Mouse (Mus musculus) myocyte (in vitro differentiated cells): ENCODE results near the gene Ctsll3. TPM values are rescaled to one million over a fixed set of nuclear protein-coding genes. Genes with fewer than 3 reads are reported as not detected.

ENCODE experiments used
- H3K27me3 ChIP-seq: one replicate; pipeline ENCODE4 v1.6.1; 2011; ENCODE audit not compliant: control insufficient read depth, insufficient read depth, insufficient read length
- H3K36me3 ChIP-seq: one replicate; pipeline ENCODE4 v1.6.1; 2011; ENCODE audit not compliant: control insufficient read depth, insufficient read depth
- H3K4me2 ChIP-seq: one replicate; pipeline ENCODE4 v1.6.1; 2011; ENCODE audit warnings: low read depth, control low read depth
- H3K4me3 ChIP-seq: one replicate; pipeline ENCODE4 v1.5.1; 2011; ENCODE audit warnings: mild to moderate bottlenecking, control low read depth, moderate library complexity
- H3K79me2 ChIP-seq: one replicate; pipeline ENCODE4 v1.6.1; 2011; ENCODE audit not compliant: control insufficient read depth, insufficient read depth
- H3ac ChIP-seq: one replicate; pipeline ENCODE4 v1.6.1; 2011; ENCODE audit not compliant: control insufficient read depth, insufficient read length
- CEBPB ChIP-seq: IDR thresholded peaks from 2 replicates; pipeline ENCODE4 v1.6.1; 2011; ENCODE audit warnings: mild to moderate bottlenecking, moderate library complexity; ENCODE audit not compliant: poor library complexity, insufficient read depth, severe bottlenecking
- E2F4 ChIP-seq: IDR thresholded peaks from one replicate; pipeline ENCODE4 v1.6.1; 2011; ENCODE audit warnings: mild to moderate bottlenecking, control low read depth, moderate library complexity; ENCODE audit not compliant: insufficient read depth
- MAX ChIP-seq: IDR thresholded peaks from one replicate; pipeline ENCODE4 v1.6.1; 2011; ENCODE audit warnings: low read depth, mild to moderate bottlenecking, control low read depth
- MYOD1 ChIP-seq, 3 experiments: IDR thresholded peaks; one replicate each; pipeline ENCODE4 v1.6.1; 2011; ENCODE audit warnings: control low read depth in 2 of 3, low read depth in 2 of 3, mild to moderate bottlenecking in 2 of 3, moderate library complexity in 1 of 3; ENCODE audit not compliant: insufficient read length in 2 of 3, control insufficient read depth in 1 of 3
- MYOG ChIP-seq, 3 experiments: IDR thresholded peaks; one replicate each; pipeline ENCODE4 v1.6.1; 2011; ENCODE audit warnings: control low read depth in 2 of 3, low read depth in 2 of 3, mild to moderate bottlenecking in 2 of 3; ENCODE audit not compliant: insufficient read length in 2 of 3, control insufficient read depth in 1 of 3, insufficient read depth in 1 of 3
- POLR2A ChIP-seq: IDR thresholded peaks from one replicate; pipeline ENCODE4 v1.6.1; 2011; ENCODE audit warnings: low read depth, mild to moderate bottlenecking, control low read depth, moderate library complexity; ENCODE audit not compliant: insufficient read length
- POLR2AphosphoS2 ChIP-seq: IDR thresholded peaks from one replicate; pipeline ENCODE4 v1.6.1; 2011; ENCODE audit warnings: low read depth, control low read depth; ENCODE audit not compliant: insufficient read length
- REST ChIP-seq: IDR thresholded peaks from one replicate; pipeline ENCODE4 v1.6.1; 2011; ENCODE audit warnings: mild to moderate bottlenecking, control low read depth, moderate library complexity; ENCODE audit not compliant: insufficient read depth, insufficient read length
- SRF ChIP-seq: IDR thresholded peaks from one replicate; pipeline ENCODE4 v1.6.1; 2011; ENCODE audit warnings: low read depth; ENCODE audit not compliant: control insufficient read depth, insufficient read length
- TCF12 ChIP-seq: IDR thresholded peaks from one replicate; pipeline ENCODE4 v1.6.1; 2011; ENCODE audit warnings: mild to moderate bottlenecking, control low read depth; ENCODE audit not compliant: poor library complexity, insufficient read depth, severe bottlenecking
- TCF3 ChIP-seq: IDR thresholded peaks from one replicate; pipeline ENCODE4 v1.6.1; 2011; ENCODE audit warnings: low read depth, control low read depth; ENCODE audit not compliant: insufficient read length
- USF1 ChIP-seq: IDR thresholded peaks from one replicate; pipeline ENCODE4 v1.6.1; 2011; ENCODE audit warnings: low read depth, mild to moderate bottlenecking, control low read depth, moderate library complexity
- polyA plus RNA-seq: library from polyadenylated mRNA; unstranded; fragments of >200 nt; fragmentation: generic; extraction: Trizol; gene quantifications from one replicate; pipeline ENCODE4 v1.2.1, GENCODE M21; 2012; ENCODE audit warnings: missing spikeins

Ctsll3 gene
- polyA plus RNA-seq, 1 experiment: not detected

DNA sequence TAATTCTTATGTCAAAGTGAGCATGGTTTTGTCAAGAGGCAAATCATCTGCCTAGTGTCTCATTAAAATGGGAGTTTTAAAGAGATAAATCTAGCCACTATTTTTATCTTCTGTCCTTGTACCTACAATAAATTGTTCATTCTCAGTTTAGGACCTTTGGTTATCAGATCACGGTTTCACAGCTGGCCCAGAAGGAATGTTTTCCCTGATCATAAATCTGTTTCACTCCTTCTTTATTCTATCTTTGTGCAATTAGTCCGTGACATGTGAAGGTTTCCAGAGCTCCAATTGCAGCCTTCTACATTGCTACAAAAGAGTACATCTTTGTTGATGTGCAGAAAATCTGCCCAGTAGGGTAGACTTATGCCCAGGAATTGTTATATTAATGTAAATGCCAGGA, 47.4 kb downstream of the Ctsll3 start:
- no peak overlapping the region for H3ac ChIP-seq
- H3K4me2 ChIP-seq: no peak overlapping the region
- H3K36me3 ChIP-seq: no peaks in the 10 kb centered on the region
- H3K4me3 ChIP-seq: no peak overlapping the region
- no peaks in the 10 kb centered on the region for H3K27me3 ChIP-seq
- TF ChIP-seq E2F4 (no peak), POLR2A (no peak), MAX (no peak), REST (no peak)
- no peaks in the 10 kb centered on the region for H3K79me2 ChIP-seq

DNA sequence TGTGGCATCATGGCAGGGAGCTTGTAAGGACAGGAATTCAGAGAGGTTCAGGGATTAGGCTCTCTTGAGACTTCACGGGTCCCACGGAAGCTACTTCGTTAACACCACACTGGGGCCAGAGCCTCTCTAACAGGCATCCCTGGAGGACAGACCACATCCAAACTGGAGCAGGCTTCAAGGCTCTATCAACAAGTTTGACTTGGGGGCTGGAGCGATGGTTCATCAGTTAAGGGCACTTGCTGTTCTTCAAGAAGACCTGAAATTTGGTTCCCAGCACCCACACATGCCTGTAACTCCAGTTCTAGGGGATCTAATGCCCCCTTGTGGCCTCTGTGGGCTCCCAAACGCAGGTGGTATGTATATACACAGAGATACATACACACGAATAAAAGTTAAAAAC, 49.4 kb downstream of the Ctsll3 start:
- no peaks in the 10 kb centered on the region for H3K27me3 ChIP-seq
- H3ac ChIP-seq: no peak overlapping the region
- no peaks in the 10 kb centered on the region for H3K36me3 ChIP-seq
- TF ChIP-seq MAX: no peak
- no peak for TF ChIP-seq SRF
- no peak for TF ChIP-seq TCF12
- TF ChIP-seq CEBPB: no peak
- no peak for TF ChIP-seq E2F4
- TF ChIP-seq POLR2AphosphoS2: no peak
- no peaks in the 10 kb centered on the region for H3K79me2 ChIP-seq
- H3K4me3 ChIP-seq: no peak overlapping the region
- no peak overlapping the region for H3K4me2 ChIP-seq

GRCm38 (mm10) chr13:60750930-60751329, 51.7 kb downstream of the Ctsll3 start:
- TF ChIP-seq TCF12: no peak
- no peak for TF ChIP-seq REST
- TF ChIP-seq E2F4: no peak
- TF ChIP-seq CEBPB: no peak
- no peak for TF ChIP-seq MYOD1 (IDR thresholded peaks at IDR 0.05; ENCODE audit: control insufficient read depth in 1 of 3, insufficient read length in 2 of 3, low read depth in 2 of 3)
- TF ChIP-seq POLR2A: no peak
- no peak for TF ChIP-seq SRF
- TF ChIP-seq USF1: no peak
- no peak for TF ChIP-seq MYOG (IDR thresholded peaks at IDR 0.05; ENCODE audit: control insufficient read depth in 1 of 3, insufficient read depth in 1 of 3, insufficient read length in 2 of 3, low read depth in 2 of 3)
- TF ChIP-seq MAX: no peak
- TF ChIP-seq TCF3: no peak
- TF ChIP-seq POLR2AphosphoS2: no peak
- no peaks in the 10 kb centered on the region for H3K27me3 ChIP-seq
- no peak overlapping the region for H3K4me3 ChIP-seq
- H3K79me2 ChIP-seq: no peaks in the 10 kb centered on the region
- no peak overlapping the region for H3K4me2 ChIP-seq
- H3K36me3 ChIP-seq: no peaks in the 10 kb centered on the region
- no peak overlapping the region for H3ac ChIP-seq

DNA sequence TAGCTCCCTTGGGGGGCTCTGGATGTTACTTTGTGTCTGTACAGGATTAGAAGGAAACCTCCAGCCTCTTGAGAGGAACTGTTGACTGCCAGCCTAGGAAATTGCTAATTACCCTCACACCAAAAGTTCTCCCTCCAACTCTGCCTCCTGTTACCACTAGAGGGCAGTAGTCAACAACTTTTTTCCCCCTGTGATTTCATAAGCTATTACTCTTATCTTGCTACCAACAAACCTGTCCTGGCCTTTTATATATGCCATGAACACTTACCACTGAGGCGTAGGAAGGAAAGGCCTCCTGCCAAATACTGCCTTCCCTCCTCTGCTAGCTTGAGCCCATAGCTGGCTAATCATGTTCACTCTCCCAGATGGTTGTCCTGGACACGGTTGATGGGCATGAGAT, 54.1 kb downstream of the Ctsll3 start:
- Histone ChIP-seq H3K79me2 (no peaks in the 10 kb centered on the region), H3ac (no peak overlapping the region), H3K27me3 (no peaks in the 10 kb centered on the region), H3K4me3 (no peak overlapping the region), H3K4me2 (no peak overlapping the region), H3K36me3 (no peaks in the 10 kb centered on the region)
- TF ChIP-seq POLR2AphosphoS2 (no peak), TCF3 (no peak), POLR2A (no peak), REST (no peak), MAX (no peak), CEBPB (no peak), E2F4 (no peak), MYOD1 (IDR thresholded peaks at IDR 0.05; ENCODE audit: control insufficient read depth in 1 of 3, insufficient read length in 2 of 3, low read depth in 2 of 3) (no peak), SRF (no peak), USF1 (no peak), MYOG (IDR thresholded peaks at IDR 0.05; ENCODE audit: control insufficient read depth in 1 of 3, insufficient read depth in 1 of 3, insufficient read length in 2 of 3, low read depth in 2 of 3) (no peak), TCF12 (no peak)

Other genes with a start within 250 kb of the Ctsll3 start
- 0.52 TPM for gene Dapk1, start 200.9 kb downstream of the Ctsll3 start, polyA plus RNA-seq
- not detected for gene BC051665, start 16.5 kb downstream of the Ctsll3 start, polyA plus RNA-seq
- 0.29 TPM for gene 4930486L24Rik, start 61.6 kb upstream of the Ctsll3 start, polyA plus RNA-seq
- 0.31 TPM for gene Gm49392, start 94.0 kb upstream of the Ctsll3 start, polyA plus RNA-seq
- gene Ctla2b, start 94.6 kb upstream of the Ctsll3 start, polyA plus RNA-seq: 2.2 TPM
- not detected for gene Tpbpb, start 102.0 kb upstream of the Ctsll3 start, polyA plus RNA-seq
- gene Gm49393, start 132.7 kb upstream of the Ctsll3 start, polyA plus RNA-seq: 0.44 TPM
- 0.76 TPM for gene Gm49391, start 133.7 kb upstream of the Ctsll3 start, polyA plus RNA-seq
- gene Ctla2a, start 133.8 kb upstream of the Ctsll3 start, polyA plus RNA-seq: 10.3 TPM
- gene Tpbpa, start 139.1 kb upstream of the Ctsll3 start, polyA plus RNA-seq: not detected
- gene Ctsj, start 203.1 kb upstream of the Ctsll3 start, polyA plus RNA-seq: not detected
- not detected for gene Ctsq, start 237.8 kb upstream of the Ctsll3 start, polyA plus RNA-seq